Mouse (Mus musculus): ENCODE measurements around the gene Coro7.
A peak's percentile ranks its signal among the peaks of the same experiment; 100 is the strongest.
"Not testable (repeated sequence)": the region's sequence is repeated elsewhere in the genome, so short reads cannot be mapped to it uniquely, and the experiment has no call there.

Coro7 gene

DNA sequence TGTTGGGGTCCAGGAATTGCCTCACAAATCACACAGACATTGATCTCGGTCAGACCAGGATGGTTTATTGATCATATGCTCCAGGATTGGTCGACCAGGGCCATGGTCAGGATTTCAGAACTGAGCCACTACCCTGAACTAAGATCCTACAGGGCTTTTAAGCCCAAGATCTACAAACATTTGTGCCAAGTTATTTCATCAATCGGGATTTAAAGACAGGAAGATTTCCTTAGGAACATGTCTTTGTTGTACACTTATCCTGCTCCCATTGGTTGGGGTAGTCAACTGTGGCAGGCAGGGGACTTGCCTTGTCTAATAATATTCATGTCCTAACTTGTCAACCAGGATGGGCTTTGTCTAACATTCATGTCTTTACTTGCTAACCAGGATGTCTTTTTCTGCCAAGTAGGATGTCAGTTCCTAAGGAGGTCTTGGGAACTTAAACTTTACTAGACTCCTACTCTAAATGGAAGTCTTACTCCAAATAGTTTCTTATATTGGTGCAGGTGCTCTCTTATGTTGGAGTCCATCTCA, 1.4 kb upstream of the Coro7 start:
- not testable (repeated sequence) for DNase-seq

DNA sequence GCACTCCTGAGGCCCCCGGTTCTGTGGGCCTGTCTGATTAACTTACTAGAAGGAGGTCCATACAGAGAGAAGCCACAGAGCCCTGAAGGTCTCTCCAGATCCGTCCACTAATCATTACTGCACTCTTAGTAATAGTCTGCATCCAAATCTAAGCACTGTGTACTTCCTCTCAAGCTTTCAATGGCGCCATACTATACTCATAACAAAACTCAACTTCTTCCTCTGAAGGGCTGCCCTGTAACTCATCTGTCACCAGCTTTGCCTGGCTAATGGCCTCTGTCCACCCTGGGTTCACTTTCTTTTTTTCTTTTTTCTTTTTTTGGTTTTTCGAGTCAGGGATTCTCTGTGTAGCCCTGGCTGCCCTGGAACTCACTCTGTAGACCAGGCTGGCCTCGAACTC, 1.5 kb downstream of the Coro7 start:
- DNase-seq, result no peak

DNA sequence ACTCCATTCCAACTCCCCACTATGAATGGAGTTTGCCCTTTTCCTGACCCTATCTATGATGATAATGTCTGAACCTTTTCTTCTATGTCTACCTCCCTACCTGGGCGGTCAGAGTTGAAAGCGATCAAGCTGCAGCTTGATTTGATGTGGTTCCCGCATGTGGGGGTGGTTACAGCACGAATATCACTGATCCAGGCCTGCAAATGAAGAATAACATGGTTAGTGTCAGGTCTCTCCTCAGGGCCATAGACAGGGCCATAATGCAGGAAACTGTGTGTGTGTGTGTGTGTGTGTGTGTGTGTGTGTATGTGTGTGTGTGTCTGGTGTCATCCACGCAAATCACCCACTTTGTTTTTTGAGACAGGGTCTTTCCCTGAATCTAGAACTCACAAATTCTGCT, 2.7 kb downstream of the Coro7 start:
- DNase-seq, result no peak

DNA sequence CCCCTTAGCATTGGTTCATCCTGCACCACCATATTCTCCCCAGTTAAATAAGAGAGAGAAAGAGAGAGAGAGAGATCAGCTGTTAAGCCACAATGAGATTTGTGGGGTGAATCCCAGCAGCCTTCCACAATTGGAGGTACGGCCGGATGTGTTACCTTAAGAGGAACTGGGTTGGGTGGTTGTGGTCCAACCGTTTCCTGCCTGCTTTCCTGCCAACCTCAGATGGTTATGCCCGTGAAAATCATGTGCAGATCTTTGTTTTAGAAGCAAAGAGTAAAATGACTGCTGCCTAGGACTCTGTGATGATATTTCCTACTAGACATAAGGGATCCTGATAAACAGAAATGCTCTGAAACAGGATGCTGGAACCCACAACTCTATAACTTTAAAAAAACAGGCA, 5.5 kb downstream of the Coro7 start:
- no peak for DNase-seq

DNA sequence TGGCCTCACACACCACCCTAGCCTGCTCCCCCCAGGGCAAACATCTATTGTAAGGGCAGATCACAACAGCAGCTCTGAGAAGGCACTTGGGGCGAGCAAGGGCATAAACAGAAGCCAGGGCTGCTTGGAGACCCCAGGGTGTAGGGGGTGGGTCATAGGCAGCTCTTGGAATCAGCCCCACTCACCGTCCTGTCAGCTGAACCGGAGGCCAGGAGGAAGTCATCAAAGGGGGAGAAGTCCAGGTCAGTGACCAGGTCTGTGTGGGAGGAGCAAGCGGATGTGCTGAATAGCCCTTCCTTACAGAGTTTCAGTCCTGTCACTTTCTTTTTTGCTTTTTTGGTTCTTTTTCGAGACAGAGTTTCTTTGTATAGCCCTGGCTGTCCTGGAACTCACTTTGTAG, 9.3 kb downstream of the Coro7 start:
- DNase-seq, result no peak

DNA sequence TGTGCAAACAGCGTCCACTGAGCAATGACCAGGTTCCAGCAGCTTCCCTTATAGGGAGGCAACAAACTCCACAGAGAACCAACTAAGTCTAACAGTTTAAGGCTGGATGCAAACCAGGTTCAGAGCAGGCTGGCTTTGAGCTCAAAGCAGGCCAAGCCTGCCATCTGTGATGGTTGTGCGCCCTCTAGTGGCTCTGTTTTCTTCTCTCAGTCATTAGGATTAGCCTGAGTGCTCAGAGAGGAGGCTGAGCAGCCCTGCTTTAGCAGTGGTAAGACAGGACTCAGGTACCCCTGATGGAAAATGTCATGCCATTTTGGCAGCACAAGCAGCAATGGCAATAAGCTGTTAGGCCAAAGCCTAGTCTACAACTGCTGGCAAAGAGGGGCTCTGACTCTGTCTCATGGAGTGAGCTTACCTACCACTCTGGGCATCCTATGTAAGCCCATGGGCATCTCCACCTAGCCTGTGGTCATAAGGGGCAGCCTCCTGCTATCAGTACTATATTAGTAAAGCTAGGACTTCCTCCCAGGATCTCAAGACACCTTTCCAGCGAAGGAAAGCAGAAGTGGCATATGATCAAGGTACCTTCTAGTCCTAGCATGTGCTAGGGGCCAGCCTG, 12.3 kb downstream of the Coro7 start:
- peak; percentile 76 for DNase-seq

DNA sequence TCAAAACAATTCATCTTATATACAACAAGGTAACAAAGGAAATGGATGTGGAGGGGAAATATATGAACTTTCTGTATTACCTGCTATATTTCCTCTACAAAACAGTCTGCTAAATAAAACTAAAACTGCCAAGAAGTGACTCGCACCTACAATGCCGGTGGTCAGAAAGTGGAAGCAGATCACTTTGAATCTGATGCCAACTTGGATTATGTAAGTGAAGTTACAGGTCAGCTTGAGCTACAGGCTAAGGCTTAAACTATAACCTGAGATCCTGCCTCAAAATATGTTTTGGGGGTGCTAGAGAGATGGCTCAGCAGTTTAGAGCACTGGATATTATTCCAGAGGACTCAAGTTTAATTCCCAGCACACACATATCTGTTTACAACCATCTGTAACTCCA, 13.9 kb downstream of the Coro7 start:
- DNase-seq, result no peak

DNA sequence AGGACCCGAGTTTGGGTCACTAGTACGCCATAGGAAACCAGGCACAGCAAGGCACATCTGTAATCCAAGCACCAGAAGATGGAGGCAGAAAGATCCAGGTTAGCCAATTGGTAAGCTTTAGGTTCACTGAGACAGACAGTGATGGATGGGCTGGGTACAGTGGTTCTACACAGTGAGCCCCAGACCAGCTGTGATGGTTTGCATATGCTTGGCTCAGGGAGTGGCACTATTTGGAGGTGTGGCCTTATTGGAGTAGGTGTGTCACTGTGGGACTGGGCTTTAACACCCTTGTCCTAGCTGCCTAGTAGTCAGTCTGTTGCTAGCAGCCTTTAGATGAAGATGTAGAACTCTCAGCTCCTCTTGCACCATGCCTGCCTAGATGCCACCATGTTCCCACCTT, 15.8 kb downstream of the Coro7 start:
- no peak for DNase-seq

DNA sequence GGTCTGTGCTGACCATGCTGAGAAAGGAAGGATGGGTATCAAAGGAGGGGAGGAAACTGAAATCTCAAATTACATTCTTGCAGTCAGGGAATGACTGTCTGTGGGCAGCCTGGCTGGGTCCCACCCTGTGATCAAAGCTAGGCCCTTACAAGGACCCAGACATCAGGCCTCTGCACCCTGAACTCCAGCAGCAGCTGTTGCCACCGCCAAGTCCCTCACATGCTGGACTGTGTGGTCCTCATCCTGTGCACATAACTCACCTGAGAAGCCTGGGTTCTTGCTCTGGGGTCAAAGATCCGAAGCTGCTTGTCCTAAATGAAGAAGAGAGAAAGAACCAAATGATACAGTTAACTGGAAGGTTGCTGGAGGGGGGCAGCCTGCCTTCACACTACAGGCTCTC, 18.0 kb downstream of the Coro7 start:
- DNase-seq, result no peak

DNA sequence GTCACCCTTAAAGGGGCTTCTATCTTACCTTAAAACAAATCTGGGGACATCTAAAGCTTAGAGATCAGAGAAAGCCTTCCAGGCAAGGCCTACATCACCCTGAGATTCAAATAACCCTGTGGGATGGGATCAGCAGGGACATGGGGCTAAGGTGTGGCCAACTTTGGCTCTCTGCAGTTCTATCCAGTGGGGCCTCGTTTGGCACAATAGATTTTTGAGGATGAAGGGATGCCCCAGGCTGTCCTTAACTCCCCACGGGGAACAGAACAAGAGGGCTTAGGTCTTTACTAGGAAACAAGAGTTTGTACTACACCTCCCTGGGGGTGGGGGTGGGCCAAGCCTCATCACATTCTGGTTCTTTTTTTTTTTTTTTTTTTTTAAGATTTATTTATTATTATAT, 20.3 kb downstream of the Coro7 start:
- DNase-seq, result no peak

DNA sequence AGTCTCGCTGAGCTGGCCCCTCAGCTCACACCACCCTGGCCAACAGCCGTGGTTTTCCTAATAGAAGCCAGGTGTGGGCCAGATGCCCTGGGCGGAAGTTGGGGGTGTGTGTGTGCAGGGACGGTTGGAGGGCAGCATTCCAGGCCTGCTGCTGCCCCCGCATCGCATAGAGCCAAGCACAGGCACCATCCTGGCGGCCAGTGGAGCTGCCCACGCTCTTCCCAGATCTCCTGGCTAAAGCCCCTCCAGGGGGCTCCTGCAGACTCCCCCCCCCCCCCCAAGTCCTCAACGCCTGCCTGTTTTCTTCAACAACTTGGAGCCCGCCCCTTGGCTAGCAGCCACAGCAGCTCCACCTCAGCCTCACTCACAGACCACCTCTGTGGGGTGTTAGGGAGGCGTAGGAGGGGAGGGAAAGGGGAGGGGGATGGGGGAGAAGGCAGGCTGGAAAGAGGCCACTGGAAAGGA, 20.8 kb downstream of the Coro7 start:
- no peak for DNase-seq

DNA sequence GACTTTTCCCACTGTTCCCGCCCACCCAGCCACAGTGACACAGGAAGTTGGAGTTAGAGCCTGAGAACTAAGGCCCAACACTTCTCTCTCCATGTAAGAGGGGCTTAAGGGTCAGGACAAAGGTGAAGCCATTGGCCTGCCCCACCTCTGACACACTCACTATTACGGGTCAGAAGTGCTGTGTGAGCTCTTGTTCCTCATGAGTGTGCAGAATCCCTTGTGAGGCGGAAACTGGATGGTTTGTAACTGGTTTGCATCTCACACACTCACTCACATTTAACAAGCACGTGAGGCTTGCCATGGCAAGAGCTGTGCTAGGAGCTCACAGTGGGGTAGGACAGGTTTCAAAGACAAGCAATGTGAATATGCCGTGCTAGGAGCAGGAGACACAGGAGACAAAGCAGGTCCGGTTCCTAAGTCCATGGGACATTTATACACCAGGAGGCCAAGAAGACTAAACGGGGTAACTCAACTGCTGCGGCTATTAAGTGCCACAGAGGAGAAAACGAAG, 23.0 kb downstream of the Coro7 start:
- DNase-seq, result no peak

DNA sequence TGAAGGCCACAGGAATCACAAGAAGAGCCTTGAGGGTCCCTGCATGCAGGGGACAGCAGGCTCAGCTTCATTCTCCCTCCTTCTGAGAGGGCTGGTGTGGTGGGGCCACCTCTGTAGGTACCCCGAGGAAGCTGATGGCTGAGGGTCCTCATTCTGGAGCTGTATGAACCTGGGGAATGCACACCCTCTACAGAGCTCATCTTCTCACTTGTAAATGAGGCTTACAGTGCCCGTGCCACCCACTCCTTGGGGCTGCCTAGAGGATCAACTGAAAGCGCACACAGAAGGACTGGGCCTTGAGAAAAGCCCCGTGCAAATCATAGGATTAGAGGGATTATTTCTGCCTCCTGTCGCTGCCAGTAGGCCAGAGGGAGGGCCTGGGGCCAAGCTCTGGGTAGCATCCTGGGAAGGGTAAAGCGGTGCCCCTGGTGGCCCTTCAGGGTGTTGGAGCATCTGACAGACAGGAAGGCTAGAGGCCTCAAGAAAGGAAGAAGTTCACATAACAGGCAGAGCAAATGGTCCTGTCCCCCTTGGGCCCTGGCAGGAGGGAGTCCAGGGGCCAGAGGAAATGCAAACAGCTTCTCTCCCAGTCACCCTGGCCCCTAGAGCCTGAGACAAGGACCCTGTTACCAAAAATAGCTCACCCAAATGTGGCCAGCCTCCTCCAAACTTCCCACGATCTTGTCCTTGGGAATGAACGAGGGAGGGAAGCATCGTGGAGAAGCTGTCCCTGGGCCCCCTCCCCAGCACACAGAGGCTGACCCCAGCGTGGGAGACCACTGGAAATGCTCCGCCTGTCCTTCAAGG, 23.6 kb downstream of the Coro7 start:
- DNase-seq, result peak; percentile 20

DNA sequence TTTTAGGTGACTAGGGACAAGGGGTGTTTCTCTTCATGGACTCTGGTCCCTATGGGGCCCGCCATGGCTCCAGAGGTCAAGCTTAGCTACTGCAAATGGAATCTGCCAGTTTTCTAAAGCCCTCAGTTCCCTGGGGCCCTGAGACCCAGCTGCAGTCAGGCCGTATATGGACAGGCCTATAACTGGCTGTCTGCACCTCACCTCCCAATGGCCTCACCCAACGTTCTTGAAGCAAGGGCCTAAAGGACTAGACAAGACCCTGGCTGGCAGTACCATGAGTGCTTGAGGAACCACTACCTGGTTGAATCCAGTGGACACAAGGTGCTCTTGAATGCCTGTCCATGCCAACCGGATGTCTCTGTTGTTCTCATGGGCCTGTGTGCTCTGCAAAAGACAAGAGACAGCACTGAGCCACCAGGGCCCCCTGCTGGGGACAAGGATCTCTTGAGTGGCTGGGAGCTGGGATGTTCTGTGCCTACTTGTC, 24.3 kb downstream of the Coro7 start:
- peak; percentile 26 for DNase-seq

DNA sequence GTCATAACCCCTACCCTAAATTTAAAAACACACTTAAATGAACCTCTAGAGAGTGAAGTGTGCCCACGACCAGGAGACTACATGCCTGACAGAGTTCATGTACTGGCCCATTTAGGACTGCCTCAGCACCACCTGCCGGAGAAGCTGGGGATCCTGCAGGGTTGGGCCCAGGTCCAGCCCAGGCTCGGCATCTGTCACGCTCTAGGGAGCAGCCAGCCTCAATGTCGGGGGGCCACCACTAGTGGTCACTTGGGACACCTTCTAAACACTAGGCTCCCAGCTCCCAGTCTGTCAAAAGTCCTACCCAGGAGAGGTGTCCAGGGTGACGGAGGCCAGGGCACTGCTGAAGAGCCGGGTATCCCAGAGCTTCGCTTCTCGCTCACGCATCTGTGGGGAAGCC, 24.9 kb downstream of the Coro7 start:
- peak; percentile 60 for DNase-seq

DNA sequence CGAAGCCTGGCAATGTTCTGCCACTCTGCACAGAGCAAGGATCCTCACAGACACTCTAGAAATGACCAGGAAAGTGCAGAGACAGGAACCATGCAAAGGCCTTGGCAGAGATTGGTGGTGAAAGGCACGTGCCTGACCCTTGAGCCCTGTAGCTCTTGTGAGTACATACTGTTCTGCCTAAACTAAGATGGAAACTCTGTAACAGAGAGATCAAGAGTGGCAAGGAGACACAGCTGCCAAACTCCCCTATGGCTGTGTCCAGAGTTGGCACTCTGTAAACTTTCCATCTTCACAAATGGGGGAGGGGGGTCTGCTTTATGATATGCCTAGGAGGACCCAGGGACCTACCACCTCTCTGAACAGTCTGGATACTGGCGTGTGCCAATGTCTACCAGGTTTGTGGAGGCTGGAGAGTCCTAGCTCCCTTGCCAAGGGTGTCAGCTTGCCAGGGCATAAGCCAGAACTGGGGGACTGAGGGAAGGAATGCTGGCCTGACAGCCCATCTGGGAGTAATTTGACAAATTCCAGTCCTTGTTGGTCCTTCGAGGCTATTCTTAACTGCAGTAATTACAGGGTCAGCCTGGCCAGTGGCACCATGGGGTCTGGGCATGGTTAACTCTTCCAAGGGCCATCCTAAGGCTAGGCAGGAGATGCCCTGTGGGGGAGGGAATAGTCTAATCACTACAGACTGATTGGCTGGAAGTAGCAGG, 26.7 kb downstream of the Coro7 start:
- peak; percentile 88 for DNase-seq

DNA sequence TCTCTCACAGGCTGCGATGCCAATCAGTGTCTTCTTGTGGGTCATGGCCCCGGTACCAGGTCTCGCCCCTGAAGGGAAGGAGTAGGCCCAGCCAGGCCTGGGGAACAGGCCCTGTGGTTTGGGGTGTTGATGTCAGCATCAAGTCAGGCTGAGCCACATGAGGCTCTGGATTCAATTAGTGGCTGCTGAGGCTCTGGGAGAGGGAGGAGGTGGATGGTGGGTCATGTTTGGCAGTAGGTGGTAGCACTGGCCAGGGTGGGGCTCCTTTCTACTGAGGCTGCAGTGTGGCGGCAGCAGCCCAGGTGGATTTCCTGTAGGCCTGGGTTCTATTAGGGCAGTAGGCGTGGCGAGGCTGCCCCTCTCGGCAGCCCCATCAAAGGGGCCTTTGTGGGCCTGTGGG, 28.0 kb downstream of the Coro7 start:
- peak; percentile 19 for DNase-seq

DNA sequence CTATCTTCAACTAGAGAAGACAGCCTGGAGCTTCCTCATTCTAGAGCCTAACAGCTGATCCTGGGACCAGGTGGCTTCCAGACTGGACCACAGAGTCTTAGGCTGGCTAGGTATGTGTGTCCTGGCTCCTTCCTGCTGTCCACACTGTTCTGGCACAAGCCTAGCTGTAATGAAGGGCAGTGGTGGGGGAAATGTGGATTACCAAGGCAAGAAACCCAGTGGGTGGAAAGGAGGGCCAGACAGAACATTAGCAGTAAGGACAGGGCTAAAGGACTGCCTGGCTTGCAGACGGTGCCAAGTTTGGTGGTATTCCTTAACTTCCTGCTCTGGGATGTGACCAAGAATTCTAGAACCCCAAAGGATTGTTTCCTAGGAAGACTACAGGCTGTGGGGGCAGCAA, 28.5 kb downstream of the Coro7 start:
- peak; percentile 14 for DNase-seq

DNA sequence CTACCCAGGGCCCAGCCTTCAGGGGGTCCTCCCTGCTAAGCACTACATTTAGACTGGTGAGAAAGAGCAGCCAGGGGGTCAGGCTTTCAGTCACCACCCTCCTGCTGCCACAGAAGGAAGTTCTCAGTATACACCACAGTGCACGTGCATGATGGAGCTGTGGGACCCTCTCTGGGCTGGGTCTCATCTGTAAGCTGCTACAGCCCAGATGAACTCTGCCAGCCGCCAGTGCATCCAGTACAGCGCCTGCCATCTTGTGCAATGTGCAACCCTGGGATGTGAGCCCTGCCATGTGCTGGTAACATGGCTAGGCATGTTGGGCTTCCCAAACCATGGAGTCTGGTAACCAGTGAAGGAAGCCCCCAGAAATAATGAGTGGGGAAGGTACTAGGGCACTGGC, 29.4 kb downstream of the Coro7 start:
- DNase-seq, result no peak

DNA sequence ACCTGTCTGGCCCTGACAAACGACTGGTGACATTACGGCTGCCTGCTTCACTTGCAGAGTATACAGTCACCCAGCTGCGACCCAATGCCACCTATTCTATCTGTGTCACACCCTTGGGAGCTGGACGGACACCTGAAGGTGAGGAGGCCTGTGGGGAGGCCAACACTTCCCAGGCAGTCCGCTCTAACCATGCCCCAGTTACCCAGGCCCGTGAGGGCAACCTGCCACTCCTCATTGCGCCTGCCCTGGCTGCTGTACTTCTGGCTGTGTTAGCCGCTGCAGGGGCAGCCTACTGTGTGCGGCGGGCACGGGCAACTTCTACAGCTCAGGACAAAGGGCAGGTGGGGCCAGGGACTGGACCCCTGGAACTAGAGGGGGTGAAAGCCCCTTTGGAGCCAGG, 29.9 kb downstream of the Coro7 start:
- no peak for DNase-seq

DNA sequence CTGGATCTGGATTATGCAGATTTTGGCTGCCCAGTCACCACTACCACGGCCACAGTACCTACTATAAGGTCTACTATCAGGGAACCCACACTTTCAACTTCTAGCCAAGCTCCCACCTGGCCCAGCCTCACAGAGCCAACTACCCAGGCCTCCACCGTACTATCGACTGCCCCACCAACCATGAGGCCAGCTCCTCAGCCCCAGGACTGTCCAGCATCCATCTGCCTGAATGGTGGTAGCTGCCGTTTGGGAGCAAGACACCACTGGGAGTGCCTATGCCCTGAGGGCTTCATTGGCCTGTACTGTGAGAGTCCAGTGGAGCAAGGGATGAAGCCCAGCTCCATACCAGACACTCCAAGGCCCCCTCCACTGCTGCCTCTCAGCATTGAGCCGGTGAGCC, 30.4 kb downstream of the Coro7 start:
- no peak for DNase-seq

DNA sequence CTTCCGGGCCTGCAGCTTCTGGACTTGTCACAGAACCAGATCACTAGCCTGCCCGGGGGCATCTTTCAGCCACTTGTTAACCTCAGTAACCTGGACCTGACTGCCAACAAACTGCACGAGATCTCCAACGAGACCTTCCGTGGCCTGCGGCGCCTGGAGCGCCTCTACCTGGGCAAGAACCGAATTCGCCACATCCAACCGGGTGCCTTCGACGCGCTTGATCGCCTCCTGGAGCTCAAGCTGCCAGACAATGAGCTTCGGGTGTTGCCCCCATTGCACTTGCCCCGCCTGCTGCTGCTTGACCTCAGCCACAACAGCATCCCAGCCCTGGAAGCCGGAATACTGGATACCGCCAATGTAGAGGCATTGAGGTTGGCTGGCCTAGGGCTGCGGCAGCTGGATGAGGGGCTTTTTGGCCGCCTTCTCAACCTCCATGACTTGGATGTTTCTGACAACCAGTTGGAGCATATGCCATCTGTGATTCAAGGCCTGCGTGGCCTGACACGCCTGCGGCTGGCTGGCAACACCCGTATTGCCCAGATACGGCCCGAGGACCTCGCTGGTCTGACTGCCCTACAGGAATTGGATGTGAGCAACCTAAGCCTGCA, 31.1 kb downstream of the Coro7 start:
- DNase-seq, result no peak

DNA sequence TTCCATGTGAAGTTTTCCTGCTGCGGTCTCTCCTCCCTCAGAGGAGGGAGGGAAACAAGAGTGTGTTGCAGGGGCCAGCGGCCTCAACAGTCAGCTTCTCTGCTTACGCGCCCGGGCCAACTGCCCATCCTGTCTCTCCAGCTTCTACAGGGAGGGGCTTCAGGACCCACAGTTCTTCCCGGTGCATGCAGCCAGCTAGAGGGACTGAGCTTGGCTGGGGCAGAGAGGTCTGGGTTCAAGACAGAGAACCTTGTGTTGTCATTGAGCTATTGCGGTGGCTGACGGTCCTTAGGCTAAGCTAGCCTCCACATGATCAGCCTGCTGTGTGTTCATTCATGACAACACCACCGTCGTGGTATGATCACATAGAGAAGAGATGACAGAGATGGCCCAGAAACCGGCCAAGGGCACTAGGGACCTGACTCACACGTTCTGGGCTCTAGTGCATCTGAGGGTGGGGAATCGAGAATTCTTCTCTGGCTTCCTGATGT, 31.9 kb downstream of the Coro7 start:
- DNase-seq, result no peak

Data from cerebellum, adult 11-12 months (tissue).